Mouse (Mus musculus): ENCODE measurements around the gene Dgki. TPM values are rescaled to one million over a fixed set of nuclear protein-coding genes. Genes with fewer than 3 reads are reported as not detected.

Gene Dgki
- total RNA-seq, 2 experiments from 2014 or later: 84.9 to 85.1 TPM

DNA sequence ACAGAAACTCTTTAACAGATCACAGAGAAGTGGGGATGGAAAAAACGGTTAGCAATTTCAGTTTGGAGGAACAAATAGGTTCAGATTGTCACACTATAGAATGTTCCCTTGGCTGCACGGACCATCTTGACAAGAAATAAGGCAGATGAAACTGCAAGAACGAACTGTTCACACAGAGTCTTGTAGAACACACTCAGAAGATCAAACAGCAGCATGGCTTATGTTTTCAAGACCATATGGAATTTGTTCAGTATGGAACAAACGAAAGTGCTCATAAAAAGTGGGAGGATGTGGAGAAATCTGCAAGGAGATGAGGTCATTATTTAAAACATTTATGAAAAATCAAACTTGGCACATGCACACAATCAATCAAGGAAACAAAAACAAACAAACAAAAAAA lies 431.8 kb downstream of the Dgki start:
- DNase-seq (ENCODE audit: low spot score in 2 of 2): no peak

DNA sequence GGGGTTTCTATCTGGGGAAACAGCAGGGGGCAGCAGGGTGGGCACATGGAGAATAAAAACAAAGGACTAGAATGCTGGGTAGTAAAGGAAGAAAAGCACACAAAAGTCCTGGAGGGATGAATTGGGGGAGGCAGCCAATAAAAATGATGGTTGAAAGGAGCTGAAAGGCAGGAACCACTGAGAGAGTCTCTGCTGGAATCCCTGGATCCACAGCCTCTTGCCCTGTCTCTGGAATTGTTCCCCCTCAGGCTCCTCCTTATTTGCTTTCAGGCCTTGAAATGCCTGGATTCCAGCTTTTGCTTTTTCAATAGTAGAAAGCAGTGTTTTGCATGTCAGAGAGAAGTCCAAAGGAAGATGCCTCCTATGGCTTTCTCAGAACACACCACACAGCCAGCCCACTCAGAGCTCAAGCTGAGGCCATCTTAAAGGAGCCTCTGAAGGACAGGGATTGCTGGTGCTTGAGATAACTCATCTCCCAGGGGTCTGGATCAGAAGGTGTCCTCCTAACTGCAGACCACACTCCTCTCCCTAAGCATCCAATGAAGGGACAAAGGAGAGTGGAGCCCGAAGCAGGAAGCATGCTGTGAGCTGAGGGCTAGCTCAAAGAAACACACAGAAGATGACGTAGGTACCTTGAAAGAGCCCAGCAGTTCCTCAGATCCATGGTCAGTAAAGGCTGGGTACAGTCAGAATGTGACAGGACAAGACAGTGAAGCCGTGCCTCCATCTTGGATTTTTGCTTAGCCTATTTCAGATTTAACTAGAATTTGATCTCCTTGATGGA lies 441.5 kb downstream of the Dgki start:
- no peak for DNase-seq (ENCODE audit: low spot score in 2 of 2)

- no peak for DNase-seq (ENCODE audit: low spot score in 2 of 2)
Measured at GRCm38 (mm10) chr6:36857627-36858257, 442.2 kb downstream of the Dgki start.

DNA sequence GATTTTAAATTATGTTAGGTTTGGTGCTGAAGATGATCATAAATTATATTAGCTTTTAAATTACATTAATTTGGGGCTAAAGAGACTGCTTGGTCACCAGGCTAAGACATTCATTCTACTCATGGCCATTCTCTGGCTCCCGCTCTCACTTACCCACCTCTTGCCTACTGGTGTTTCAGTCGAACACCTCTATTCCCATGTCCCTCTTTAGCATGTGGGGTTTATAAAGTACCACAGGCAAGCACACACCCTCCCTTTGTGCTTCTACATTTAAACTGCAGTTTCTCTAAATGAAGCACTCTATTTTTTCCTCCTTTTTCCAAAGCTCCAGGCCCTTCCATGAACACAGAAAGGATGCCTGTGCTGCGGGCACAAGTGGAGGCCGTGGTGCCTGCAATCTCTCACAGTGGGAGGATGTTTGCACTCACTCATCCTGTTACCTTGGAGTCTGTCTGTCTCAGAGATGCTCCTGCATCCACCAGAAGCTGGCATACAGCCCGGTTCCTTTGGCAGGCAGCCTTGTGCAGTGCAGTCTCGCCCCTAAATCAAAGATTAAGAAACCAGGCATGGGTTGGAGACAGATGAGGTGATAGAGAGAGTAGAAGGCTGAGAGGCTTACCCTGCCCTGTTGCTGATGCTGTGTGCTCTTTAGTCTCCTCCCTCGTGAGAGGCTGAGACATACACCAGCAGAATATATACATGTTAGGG lies 449.4 kb downstream of the Dgki start:
- peak; percentile 89 to 90 for DNase-seq (ENCODE audit: low spot score in 2 of 2)

DNA sequence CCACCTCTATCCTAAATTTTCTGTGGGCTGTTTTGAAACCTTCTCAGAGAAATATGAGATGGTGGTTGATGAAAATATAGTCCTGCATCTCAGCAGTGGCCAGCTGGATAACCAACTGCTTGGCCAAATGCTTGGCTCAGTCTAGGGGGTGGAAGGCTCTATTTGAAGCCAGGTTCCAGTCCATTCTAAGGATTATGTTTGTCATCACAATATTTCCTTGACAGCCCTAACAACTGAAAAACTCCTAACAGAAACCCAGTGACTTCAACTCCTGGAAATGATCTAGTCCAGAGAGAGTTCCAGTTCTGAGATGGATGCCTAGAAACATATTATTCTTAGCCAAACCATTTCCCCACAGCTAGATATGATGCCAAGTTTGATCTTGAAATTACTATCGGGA lies 454.7 kb downstream of the Dgki start:
- DNase-seq (ENCODE audit: low spot score in 2 of 2): no peak

DNA sequence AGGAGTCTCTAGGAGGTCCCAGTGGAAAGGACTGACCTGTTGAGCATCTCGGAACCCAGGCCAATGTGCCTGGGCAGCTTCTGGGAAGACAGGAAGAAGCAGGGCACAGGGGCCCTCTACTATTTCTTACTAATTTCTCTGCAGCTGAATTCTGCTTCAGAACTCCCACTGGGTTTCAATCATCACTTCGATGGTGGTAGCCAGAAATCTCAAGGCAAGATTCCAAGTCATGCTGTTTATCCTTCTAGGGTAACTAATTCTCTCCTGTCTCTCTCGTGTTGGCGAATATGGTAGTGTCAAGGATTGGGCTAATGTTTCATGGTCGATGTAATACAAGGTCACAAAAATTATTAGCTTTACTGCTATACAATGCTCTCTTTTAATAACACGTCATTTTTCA lies 455.7 kb downstream of the Dgki start:
- no peak for DNase-seq (ENCODE audit: low spot score in 2 of 2)

- peak in 1 of 2 experiments; percentile 46 for DNase-seq (ENCODE audit: low spot score in 2 of 2)
Measured at GRCm38 (mm10) chr6:36843031-36843488, 456.9 kb downstream of the Dgki start.

DNA sequence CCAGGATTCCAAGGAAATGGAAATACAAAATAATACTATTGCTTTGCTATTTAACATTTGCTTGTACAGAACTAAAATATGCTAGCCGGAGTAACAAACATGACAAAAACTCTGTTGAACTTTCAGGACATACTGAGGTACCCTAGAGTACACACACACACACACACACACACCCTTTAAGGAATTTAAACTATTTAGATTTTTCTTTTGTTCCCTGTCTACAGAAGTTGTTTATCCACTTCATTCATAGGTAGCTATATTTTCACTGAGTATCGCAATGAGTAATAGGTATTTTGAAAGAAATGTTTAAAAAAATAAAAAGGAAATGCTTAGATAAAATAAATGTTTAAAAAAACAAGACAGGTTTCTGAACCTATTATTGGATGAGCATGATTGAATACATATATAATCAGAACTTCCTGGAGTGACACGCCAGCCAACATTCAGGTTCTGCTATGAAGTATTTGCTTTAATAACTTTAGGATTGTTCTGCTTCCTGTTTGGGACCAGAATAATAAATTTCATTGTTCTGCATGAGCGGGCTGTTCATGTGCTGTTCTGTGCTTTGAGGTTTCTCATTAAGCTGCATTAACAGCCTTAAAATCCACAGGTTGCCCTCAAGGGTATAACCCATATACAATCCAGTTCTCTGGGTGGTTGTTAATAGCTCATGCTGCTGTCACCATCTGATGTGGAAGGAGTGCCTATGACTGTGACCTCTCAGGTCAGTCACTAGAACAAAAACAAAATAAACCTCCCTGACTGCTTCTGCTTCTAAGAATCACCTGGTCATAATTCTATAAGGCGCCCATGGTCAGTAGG lies 457.7 kb downstream of the Dgki start:
- DNase-seq (ENCODE audit: low spot score in 2 of 2): no peak

DNA sequence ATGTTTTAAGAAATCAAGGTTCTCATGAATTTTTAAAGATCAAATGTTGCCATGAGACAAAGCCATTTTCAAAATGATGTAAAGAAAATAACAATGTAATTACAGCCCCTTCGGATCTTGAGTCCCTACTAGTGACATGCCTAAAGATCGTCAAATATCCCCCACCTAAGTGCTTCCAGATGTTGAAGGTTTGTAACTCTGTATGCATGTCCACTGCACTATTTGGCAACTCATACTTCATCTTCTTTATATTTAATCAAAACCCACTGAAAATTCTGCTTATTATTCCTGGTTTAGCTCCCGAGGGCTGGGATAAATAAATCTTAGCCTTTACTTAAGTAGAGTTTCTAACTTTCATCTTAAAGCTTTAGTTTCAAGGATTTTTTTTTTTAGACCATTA lies 458.3 kb downstream of the Dgki start:
- DNase-seq (ENCODE audit: low spot score in 2 of 2): no peak

DNA sequence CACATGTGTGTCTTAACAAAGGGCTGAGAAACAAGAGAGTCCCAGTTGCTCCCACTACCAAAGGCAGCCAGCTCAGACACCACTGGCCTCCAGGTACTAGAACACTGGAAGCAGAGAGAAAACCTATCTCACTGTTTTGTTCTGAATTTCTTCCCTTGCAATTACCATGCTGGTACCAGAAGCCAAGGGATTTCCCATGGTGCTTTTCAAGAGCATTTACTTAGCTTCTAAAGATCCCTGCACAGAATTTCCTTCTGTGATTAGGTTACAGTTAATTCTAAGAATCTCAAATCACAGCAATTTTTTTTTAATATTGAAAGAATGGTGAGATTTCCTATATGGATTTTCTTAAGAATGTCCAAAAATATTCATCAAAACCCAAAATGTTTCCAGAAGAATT lies 458.8 kb downstream of the Dgki start:
- no peak for DNase-seq (ENCODE audit: low spot score in 2 of 2)

GRCm38 (mm10) chr6:36838747-36839146 lies 461.2 kb downstream of the Dgki start:
- no peak for DNase-seq (ENCODE audit: low spot score in 2 of 2)

GRCm38 (mm10) chr6:36835351-36835750 lies 464.6 kb downstream of the Dgki start:
- DNase-seq (ENCODE audit: low spot score in 2 of 2): no peak

GRCm38 (mm10) chr6:36834695-36835265 lies 465.2 kb downstream of the Dgki start:
- no peak for DNase-seq (ENCODE audit: low spot score in 2 of 2)

DNA sequence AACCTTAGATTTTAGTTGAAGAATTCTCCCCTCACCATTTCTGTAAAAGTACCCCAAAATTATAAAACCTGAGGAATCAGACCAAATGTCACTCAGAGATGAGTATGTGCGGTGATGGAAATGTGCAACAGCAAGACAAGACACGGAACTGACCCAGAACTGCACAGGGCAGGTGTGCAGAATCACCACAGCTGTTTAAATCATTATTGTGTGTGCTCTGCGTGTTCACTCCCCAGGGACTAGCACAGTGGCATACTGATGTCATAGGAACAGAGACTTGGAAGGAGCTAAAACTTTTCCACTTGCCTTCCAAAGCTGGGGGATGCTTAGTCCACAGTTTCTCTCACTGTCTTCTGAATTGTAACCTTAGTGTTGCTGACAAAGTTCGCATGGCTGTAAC lies 467.3 kb downstream of the Dgki start:
- DNase-seq (ENCODE audit: low spot score in 2 of 2): no peak

DNA sequence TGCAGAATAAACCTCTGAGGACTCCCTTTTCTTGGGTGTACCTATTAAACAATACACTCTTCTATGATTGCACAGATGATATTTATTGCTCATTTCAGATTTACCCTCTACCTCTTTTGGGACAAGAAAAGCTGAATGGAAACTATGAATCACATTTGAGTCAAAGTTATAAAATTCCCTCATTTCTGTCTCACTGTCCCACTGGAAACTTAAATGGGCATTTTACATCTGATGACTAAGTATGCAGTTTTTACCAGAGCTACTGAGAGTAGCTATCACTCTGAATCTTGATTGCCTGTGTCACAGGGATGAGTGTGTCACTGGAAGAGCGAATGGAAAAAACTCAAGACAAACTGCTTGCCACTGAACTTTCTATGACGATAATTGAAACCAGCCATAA lies 467.8 kb downstream of the Dgki start:
- no peak for DNase-seq (ENCODE audit: low spot score in 2 of 2)

DNA sequence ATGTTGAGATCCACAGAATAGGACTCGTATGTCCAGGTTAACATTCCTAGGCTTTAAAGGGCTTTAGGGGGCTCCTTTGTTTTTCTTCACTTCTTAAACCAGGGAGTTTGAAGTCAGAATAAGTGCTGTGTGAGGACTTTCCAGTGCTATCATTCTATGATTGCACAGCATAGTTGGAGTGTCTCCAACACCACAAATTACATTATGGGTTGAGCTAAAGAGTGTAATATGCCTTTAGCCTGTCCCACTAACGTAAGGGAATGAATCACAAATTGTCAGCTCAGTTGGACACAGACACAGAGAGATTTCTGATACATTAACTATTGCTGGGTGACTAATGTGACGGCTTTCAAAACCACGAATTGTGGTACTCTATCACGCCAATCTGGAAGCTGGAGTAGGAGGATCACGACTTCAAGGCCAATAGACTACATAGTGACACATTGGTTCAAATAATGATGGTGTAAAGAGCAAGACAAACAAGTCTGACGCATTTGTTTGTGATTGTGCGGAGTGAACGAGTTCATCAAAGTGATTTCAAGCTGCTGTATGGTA lies 469.5 kb downstream of the Dgki start:
- no peak for DNase-seq (ENCODE audit: low spot score in 2 of 2)

DNA sequence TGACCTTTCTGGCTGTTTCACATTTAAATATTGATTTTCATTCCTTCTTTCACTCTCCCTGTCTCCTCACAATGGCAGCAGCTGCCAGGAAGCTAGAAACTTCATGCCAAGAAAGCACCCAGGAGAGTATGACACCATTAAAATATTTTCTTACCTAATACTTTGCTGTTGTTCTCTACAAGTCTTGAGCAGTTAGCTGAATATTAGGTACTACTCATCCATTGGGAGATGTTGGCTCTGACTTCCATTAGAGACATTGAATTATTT lies 480.3 kb downstream of the Dgki start:
- no peak for DNase-seq (ENCODE audit: low spot score in 2 of 2)

DNA sequence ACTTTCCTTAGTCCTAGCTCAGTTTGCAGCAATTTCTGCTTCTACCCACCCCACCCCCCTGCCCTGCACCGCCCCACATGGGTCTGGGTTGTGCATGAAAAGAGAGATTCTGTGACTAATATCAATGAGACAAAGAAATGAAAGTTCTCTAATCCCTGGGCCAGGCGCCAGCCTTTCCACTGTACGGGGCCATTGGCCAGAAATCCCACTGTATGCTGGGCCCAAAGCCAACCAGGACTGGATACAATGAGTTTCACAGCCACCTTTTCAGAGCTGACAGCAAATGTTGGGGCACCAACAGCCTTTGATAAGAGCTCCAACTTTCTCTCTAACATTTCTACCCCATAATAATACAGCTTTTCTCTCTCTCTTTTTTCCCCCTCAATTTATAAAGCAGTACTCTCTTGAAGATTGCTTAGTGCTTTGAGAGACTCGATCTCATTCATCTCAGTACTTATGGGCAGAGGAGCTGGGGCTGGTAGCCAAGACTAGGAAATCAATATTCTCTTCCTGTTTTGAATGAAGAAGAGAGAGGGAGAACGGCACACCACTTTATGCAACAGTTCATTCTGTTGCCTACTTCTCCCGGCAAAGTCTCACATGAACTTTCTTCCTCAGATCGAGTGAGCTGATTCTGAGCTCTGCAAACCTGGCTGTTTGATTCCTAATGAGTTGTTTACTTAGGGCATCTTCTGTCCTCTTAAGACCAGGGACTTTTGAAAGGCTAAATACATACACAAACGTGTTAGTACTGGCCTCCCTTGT lies 480.8 kb downstream of the Dgki start:
- DNase-seq (ENCODE audit: low spot score in 2 of 2): peak; percentile 46 to 56

- DNase-seq (ENCODE audit: low spot score in 2 of 2): no peak
Measured at GRCm38 (mm10) chr6:36818281-36819018, 481.5 kb downstream of the Dgki start.

Data from left cerebral cortex, adult 18-20 months (tissue).